Mouse (Mus musculus) c-Kit-positive CD71-positive TER-119-negative erythroid progenitor cells, embryonic 14.5 days (primary cell): ENCODE data around the gene Uts2r.

Experiments used
- DNase-seq: peaks from one replicate; pipeline ENCODE4 v3.0.0-alpha.2; 2013; ENCODE audit warnings: low read depth

Gene Uts2r

GRCm38 (mm10) chr11:121163751-121164150 is 3.7 kb downstream of the Uts2r start:
- no peak for DNase-seq

GRCm38 (mm10) chr11:121173203-121173602 is 13.1 kb downstream of the Uts2r start:
- DNase-seq, result no peak

GRCm38 (mm10) chr11:121174234-121174633 is 14.2 kb downstream of the Uts2r start:
- DNase-seq, result no peak

GRCm38 (mm10) chr11:121176285-121177270 is 16.5 kb downstream of the Uts2r start:
- DNase-seq, result peak; percentile 40

GRCm38 (mm10) chr11:121189681-121190080 is 29.6 kb downstream of the Uts2r start:
- DNase-seq, result no peak

GRCm38 (mm10) chr11:121192742-121193141 is 32.7 kb downstream of the Uts2r start:
- DNase-seq, result no peak

GRCm38 (mm10) chr11:121193415-121193814 is 33.3 kb downstream of the Uts2r start:
- no peak for DNase-seq

GRCm38 (mm10) chr11:121198622-121199021 is 38.6 kb downstream of the Uts2r start:
- DNase-seq, result no peak

GRCm38 (mm10) chr11:121199851-121200250 is 39.8 kb downstream of the Uts2r start:
- DNase-seq, result no peak

GRCm38 (mm10) chr11:121200781-121201180 is 40.7 kb downstream of the Uts2r start:
- DNase-seq, result no peak

- peak; percentile 16 for DNase-seq
Observed at GRCm38 (mm10) chr11:121201436-121202198, 41.5 kb downstream of the Uts2r start.

GRCm38 (mm10) chr11:121203859-121204160 is 43.7 kb downstream of the Uts2r start:
- DNase-seq, result no peak

- peak; percentile 96 for DNase-seq
Observed at GRCm38 (mm10) chr11:121204161-121205006, 44.3 kb downstream of the Uts2r start, which contains the start of the genes Hexdc and Ogfod3. TSS of gene Hexdc (plus strand) at chr11:121204433. TSS of gene Ogfod3 (minus strand) at chr11:121204711.
